Mouse (Mus musculus) stomach, postnatal 0 days (tissue): ENCODE results near the gene Creb5.

Experiments used
- CTCF ChIP-seq: IDR thresholded peaks from 2 replicates; pipeline ENCODE4 v1.5.1; 2016; ENCODE audit warnings: antibody characterized with exemption, low read depth, mild to moderate bottlenecking, moderate library complexity
- EP300 ChIP-seq: optimal IDR thresholded peaks from 2 replicates; pipeline ENCODE3; 2016; ENCODE audit warnings: antibody characterized with exemption

GRCm38 (mm10) chr6:53401364-53401763 lies 114.3 kb downstream of the Creb5 start:
- TF ChIP-seq CTCF (no peak), EP300 (no peak)
